Mouse (Mus musculus): ENCODE results near the gene Plbd2.

- TF ChIP-seq CTCF (IDR thresholded peaks at IDR 0.05; ENCODE audit: control insufficient read depth, insufficient read depth, insufficient read length): no peak
- no peak for TF ChIP-seq CEBPB (IDR thresholded peaks at IDR 0.05; ENCODE audit: low read depth)
- no peak for TF ChIP-seq USF1 (IDR thresholded peaks at IDR 0.05; ENCODE audit: low read depth)
- no peak for TF ChIP-seq MYOD1 (IDR thresholded peaks at IDR 0.05; ENCODE audit: control insufficient read depth, insufficient read length, low read depth)
- no peak for TF ChIP-seq FOSL1 (IDR thresholded peaks at IDR 0.05; ENCODE audit: insufficient read depth, low read length, poor library complexity, severe bottlenecking)
Observed at GRCm38 (mm10) chr5:120464321-120464720, 39.1 kb downstream of the Plbd2 start.

Data from C2C12 (cell line).